Mouse (Mus musculus) hindbrain, embryonic 16.5 days (tissue): ENCODE measurements around the gene Plek. TPM values are rescaled to one million over a fixed set of nuclear protein-coding genes. Genes with fewer than 3 reads are reported as not detected.
"Not testable (repeated sequence)": the region's sequence is repeated elsewhere in the genome, so short reads cannot be mapped to it uniquely, and the experiment has no call there.

Source experiments
- ATAC-seq: fragments of 200-750 bp; cut with Nextera tagmentation; 2 replicates; pipeline ENCODE4 v1.8.0; 2017; ENCODE audit warnings: moderate TSS enrichment, moderate library complexity
- H3K27ac ChIP-seq: fragments of 300-500 bp; sonication (generic); 2 replicates; pipeline ENCODE4 v1.5.1; 2014; ENCODE audit warnings: low read depth, mild to moderate bottlenecking, control low read depth, low read length, moderate library complexity
- H3K27me3 ChIP-seq: fragments of 300-500 bp; sonication (generic); replicated peaks from 2 replicates; pipeline ENCODE4 v1.6.1; 2014; ENCODE audit warnings: low read length; ENCODE audit not compliant: control insufficient read depth, insufficient read depth
- H3K36me3 ChIP-seq: fragments of 300-500 bp; sonication (generic); 2 replicates; pipeline ENCODE4 v1.6.1; 2014; ENCODE audit warnings: mild to moderate bottlenecking, low read length, moderate library complexity, mixed read lengths; ENCODE audit not compliant: control insufficient read depth, insufficient read depth
- H3K4me1 ChIP-seq: fragments of 300-500 bp; sonication (generic); 2 replicates; pipeline ENCODE4 v1.6.1; 2014; ENCODE audit warnings: low read depth, low read length; ENCODE audit not compliant: control insufficient read depth, insufficient read depth
- H3K4me2 ChIP-seq: fragments of 300-500 bp; sonication (generic); 2 replicates; pipeline ENCODE4 v1.6.1; 2014; ENCODE audit warnings: mild to moderate bottlenecking, low read length, control low read depth, moderate library complexity
- H3K4me3 ChIP-seq: fragments of 300-500 bp; sonication (generic); 2 replicates; pipeline ENCODE4 v1.5.1; 2014; ENCODE audit warnings: mild to moderate bottlenecking, low read length, control low read depth, moderate library complexity
- H3K9ac ChIP-seq: fragments of 300-500 bp; sonication (generic); 2 replicates; pipeline ENCODE4 v1.6.1; 2014; ENCODE audit warnings: low read depth, mild to moderate bottlenecking, control low read depth, low read length, moderate library complexity
- H3K9me3 ChIP-seq: fragments of 300-500 bp; sonication (generic); 2 replicates; pipeline ENCODE4 v1.6.1; 2014; ENCODE audit warnings: mild to moderate bottlenecking, low read length, moderate library complexity; ENCODE audit not compliant: control insufficient read depth
- WGBS: fragments of 180-500 bp; shearing (Covaris S2); extraction: QIAGEN DNeasy Blood & Tissue Kit; methylation state at CpG from one replicate; pipeline ENCODE4 v1.1.7; 2014; 5-methylcytosine and 5-hydroxymethylcytosine counted together
- polyA plus RNA-seq: library from polyadenylated mRNA; unstranded; fragments of >200 nt; fragmentation: Nextera tagmentation; extraction: Ambion mirVana; gene quantifications from 2 replicates; pipeline ENCODE4 v1.2.1, GENCODE M21; 2015

Gene Plek
- polyA plus RNA-seq, 1 experiment from 2014 or later: 3.9 TPM

GRCm38 (mm10) chr11:17045806-17046205, 6.4 kb downstream of the Plek start:
- no peaks in the 10 kb centered on the region for H3K9me3 ChIP-seq
- no peak overlapping the region for H3K27ac ChIP-seq
- ATAC-seq: no peak
- H3K4me3 ChIP-seq: no peak overlapping the region
- no peaks in the 10 kb centered on the region for H3K36me3 ChIP-seq
- H3K27me3 ChIP-seq: no peaks in the 10 kb centered on the region
- 92% methylated on average over 2 of the region's 2 CpGs for WGBS
- no peak overlapping the region for H3K4me2 ChIP-seq
- peaks cover under 1% of the 10 kb centered on the region for H3K4me1 ChIP-seq
- no peak overlapping the region for H3K9ac ChIP-seq

DNA sequence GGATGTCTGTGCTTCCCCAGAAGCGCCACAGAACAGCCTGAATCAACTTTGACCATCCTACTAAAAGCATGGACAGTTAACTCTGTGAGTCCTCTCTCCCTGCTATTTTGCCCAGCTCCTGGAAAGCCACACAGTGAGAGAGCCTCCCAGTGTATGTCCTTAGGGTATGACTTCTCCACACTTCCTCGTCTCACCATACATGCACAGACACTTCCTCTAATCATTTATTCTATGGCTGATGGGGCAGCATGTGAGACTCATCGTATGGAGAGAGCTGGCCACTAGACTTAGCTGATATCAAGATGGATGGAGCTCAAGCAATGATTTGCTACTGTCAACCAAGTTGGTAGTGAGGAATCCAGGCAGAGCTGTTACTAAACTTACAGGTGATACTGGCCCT, 28.2 kb downstream of the Plek start:
- no peak overlapping the region for H3K27ac ChIP-seq
- no peaks in the 10 kb centered on the region for H3K36me3 ChIP-seq
- 86% methylated on average over 3 of the region's 3 CpGs for WGBS
- peaks cover 4% of the 10 kb centered on the region; the same call in 1 of the 2 replicates for H3K9me3 ChIP-seq
- H3K4me2 ChIP-seq: no peak overlapping the region
- H3K4me3 ChIP-seq: no peak overlapping the region
- no peaks in the 10 kb centered on the region for H3K4me1 ChIP-seq
- no peak for ATAC-seq
- no peaks in the 10 kb centered on the region for H3K27me3 ChIP-seq
- H3K9ac ChIP-seq: no peak overlapping the region

- no peak overlapping the region for H3K27ac ChIP-seq
- no peak overlapping the region for H3K4me3 ChIP-seq
- H3K4me2 ChIP-seq: no peak overlapping the region
- H3K4me1 ChIP-seq: no peaks in the 10 kb centered on the region
- no peaks in the 10 kb centered on the region for H3K27me3 ChIP-seq
- H3K36me3 ChIP-seq: no peaks in the 10 kb centered on the region
- H3K9me3 ChIP-seq: peaks cover 9% of the 10 kb centered on the region
- H3K9ac ChIP-seq: no peak overlapping the region
- 91% methylated on average over 6 of the region's 6 CpGs for WGBS
- no peak for ATAC-seq
These were observed 29.0 kb downstream of the Plek start for GRCm38 (mm10) chr11:17023206-17023605.

DNA sequence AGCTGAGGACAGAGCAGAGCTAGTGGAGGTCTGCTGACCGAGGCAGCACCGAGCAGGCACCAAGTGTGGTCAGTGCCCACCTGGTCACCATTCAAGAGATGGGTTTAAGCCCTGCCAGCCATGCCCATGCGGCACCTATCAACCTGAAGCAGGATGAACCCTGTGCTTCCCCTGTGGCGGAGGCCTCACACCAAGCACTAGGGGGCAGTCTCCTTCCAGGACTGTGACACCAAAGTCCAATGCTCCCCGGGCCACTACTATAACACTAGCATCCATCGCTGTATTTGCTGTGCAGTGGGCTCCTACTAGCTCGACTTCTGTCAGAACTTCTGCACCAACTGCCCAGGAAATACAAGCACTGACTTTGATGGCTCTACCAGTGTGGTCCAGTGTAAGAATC, 32.9 kb downstream of the Plek start:
- Histone ChIP-seq H3K4me2 (no peak overlapping the region), H3K27ac (no peak overlapping the region), H3K4me3 (no peak overlapping the region), H3K4me1 (no peaks in the 10 kb centered on the region), H3K36me3 (no peaks in the 10 kb centered on the region), H3K27me3 (no peaks in the 10 kb centered on the region), H3K9me3 (peaks cover 9% of the 10 kb centered on the region), H3K9ac (no peak overlapping the region)
- 89% methylated on average over 7 of the region's 7 CpGs for WGBS
- no peak for ATAC-seq

DNA sequence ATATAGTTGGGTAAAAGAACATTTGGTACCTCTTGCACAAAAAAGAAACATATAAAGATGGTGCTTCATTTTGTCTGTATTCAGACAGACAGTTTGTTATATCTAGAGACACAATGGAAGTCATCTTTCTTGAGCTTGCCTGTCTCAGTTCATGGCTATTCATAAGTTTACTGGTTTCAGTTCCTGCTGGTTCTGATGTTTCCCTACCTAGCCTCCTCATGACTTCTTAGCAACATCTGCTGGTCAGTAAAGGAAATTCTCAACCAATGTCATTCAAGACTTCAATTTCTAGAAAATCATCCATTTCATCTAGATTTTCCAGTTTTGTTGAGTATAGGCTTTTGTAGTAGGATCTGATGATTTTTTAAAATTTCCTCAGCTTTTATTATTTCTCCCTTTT, 39.2 kb downstream of the Plek start:
- no peak for ATAC-seq
- Histone ChIP-seq H3K4me2 (no peak overlapping the region), H3K27me3 (no peaks in the 10 kb centered on the region), H3K9me3 (no peaks in the 10 kb centered on the region), H3K27ac (no peak overlapping the region), H3K4me3 (no peak overlapping the region), H3K4me1 (no peaks in the 10 kb centered on the region), H3K36me3 (no peaks in the 10 kb centered on the region), H3K9ac (no peak overlapping the region)

DNA sequence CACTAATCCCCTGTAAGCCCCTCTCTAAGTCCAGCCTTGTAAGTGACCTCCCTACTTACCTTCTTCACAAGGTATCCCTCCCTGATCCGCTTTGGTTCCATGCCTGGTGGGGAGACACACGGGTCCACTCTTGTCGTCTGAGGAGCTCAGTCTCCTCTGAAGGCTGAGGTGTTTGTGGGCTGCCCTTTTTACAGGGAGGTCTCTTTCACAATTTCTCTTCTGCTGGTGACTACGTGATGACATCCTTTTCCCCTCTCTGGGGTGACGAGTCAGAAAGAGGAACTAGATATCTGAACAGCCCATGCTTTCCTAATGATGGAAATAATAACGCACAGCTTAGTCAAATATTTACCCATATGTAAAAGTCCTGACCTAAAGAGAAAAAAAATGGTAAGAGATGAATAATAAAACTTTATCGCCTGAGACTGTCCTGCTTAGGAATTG, 43.7 kb downstream of the Plek start:
- Histone ChIP-seq H3K36me3 (no peaks in the 10 kb centered on the region), H3K27me3 (no peaks in the 10 kb centered on the region), H3K9ac (no peak overlapping the region), H3K9me3 (no peaks in the 10 kb centered on the region), H3K4me2 (no peak overlapping the region), H3K4me1 (no peaks in the 10 kb centered on the region), H3K4me3 (no peak overlapping the region), H3K27ac (no peak overlapping the region)
- no peak for ATAC-seq
- WGBS: 83% methylated on average over 7 of the region's 7 CpGs

DNA sequence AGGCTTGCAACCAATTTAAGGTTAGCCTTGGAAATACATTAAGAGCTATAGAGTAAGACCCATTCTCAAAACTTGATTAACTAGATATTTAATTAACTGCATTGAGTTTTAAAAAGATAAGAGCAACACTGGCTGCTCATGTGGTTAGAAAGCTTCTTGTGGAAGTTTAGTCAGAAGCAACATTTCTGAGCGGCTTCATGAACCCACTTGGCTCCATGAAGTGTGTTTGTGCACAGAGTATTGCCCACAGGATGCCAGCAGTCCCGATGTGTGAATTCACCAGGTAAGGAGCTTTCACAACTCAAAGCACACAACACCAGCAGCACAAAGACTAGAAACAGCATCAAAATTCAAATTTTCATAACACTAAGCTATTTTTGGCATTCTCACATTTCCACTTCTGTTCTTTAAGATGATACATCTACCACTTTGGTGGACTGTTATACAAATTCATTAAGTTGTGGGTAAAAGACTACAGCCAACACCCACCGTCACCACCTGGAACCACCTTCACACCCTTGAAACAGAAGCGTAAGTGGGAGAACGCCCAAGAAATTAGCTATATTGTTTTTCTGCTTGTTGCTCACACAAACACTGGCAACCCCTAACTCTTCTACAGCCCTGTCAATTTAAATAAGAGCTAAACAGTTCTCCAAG, 44.5 kb downstream of the Plek start:
- no peaks in the 10 kb centered on the region for H3K27me3 ChIP-seq
- no peak overlapping the region for H3K9ac ChIP-seq
- H3K4me1 ChIP-seq: no peaks in the 10 kb centered on the region
- no peak overlapping the region for H3K4me3 ChIP-seq
- ATAC-seq: no peak
- 94% methylated on average over 5 of the region's 5 CpGs for WGBS
- no peak overlapping the region for H3K27ac ChIP-seq
- H3K36me3 ChIP-seq: no peaks in the 10 kb centered on the region
- no peaks in the 10 kb centered on the region for H3K9me3 ChIP-seq
- no peak overlapping the region for H3K4me2 ChIP-seq

DNA sequence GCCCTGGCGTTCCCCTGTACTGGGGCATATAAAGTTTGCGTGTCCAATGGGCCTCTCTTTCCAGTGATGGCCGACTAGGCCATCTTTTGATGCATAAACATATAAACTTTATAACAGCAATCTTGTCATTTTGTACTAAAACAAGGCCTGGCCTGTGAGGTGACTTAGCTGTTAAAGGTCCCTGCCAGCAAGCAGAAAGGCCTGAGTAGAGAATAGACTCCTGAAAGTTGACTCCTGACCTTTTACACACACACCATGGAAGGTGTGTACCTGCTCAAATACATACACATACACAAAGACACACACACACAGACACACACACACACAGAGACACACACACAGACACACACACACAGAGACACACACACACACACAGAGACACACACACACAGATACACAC, 45.7 kb downstream of the Plek start:
- not testable (repeated sequence) for H3K27me3 ChIP-seq, H3K27ac ChIP-seq, H3K36me3 ChIP-seq, H3K4me1 ChIP-seq, H3K4me2 ChIP-seq, H3K4me3 ChIP-seq, ATAC-seq, H3K9me3 ChIP-seq, H3K9ac ChIP-seq
- 88% methylated on average over 2 of the region's 3 CpGs for WGBS

- ATAC-seq: no peak
- no peak overlapping the region for H3K4me2 ChIP-seq
- no peaks in the 10 kb centered on the region for H3K27me3 ChIP-seq
- no peaks in the 10 kb centered on the region for H3K36me3 ChIP-seq
- WGBS: 86% methylated on average over 4 of the region's 4 CpGs
- H3K4me3 ChIP-seq: no peak overlapping the region
- H3K4me1 ChIP-seq: no peaks in the 10 kb centered on the region
- no peak overlapping the region for H3K27ac ChIP-seq
- no peaks in the 10 kb centered on the region for H3K9me3 ChIP-seq
- H3K9ac ChIP-seq: no peak overlapping the region
These were observed 47.0 kb downstream of the Plek start for GRCm38 (mm10) chr11:17004899-17005846.
